Mouse (Mus musculus) cerebral cortex, adult 2 months (tissue): ENCODE results near the gene Ly6g6f.

Experiments
- WGBS: fragments of 180-500 bp; shearing (Covaris S2); methylation state at CpG from one replicate; pipeline ENCODE4 v1.1.7; 2018; 5-methylcytosine and 5-hydroxymethylcytosine counted together

Gene Ly6g6f

GRCm38 (mm10) chr17:35085208-35085865 lies at the start of gene Ly6g6f:
Gene Ly6g6f, minus strand, starts transcription at chr17:35085610.
- 81% methylated on average over 7 of the region's 7 CpGs for WGBS

GRCm38 (mm10) chr17:35134801-35135590 lies 49.6 kb upstream of the Ly6g6f start, which contains the start of gene Bag6:
Gene Bag6, plus strand, starts transcription at chr17:35135178.
- WGBS = under 1% methylated on average over 65 of the region's 66 CpGs

GRCm38 (mm10) chr17:35133517-35133916 lies 48.1 kb upstream of the Ly6g6f start:
- WGBS = 95% methylated on average over 7 of the region's 7 CpGs

GRCm38 (mm10) chr17:35132174-35132560 lies 46.8 kb upstream of the Ly6g6f start:
- 75% methylated on average over 3 of the region's 3 CpGs for WGBS

- WGBS = 79% methylated on average over 15 of the region's 15 CpGs
Measured at GRCm38 (mm10) chr17:35131500-35132173, 46.2 kb upstream of the Ly6g6f start, which contains the start of gene Apom. Gene Apom, minus strand, starts transcription at chr17:35132050.

- 75% methylated on average over 8 of the region's 8 CpGs for WGBS
Measured at GRCm38 (mm10) chr17:35131038-35131437, 45.6 kb upstream of the Ly6g6f start.

- 79% methylated on average over 11 of the region's 11 CpGs for WGBS
Measured at GRCm38 (mm10) chr17:35128996-35129395, 43.6 kb upstream of the Ly6g6f start.

GRCm38 (mm10) chr17:35127017-35127416 lies 41.6 kb upstream of the Ly6g6f start:
- 65% methylated on average over 13 of the region's 13 CpGs for WGBS

- WGBS = under 1% methylated on average over 36 of the region's 36 CpGs
Measured at GRCm38 (mm10) chr17:35126206-35126611, 40.8 kb upstream of the Ly6g6f start, which contains the start of gene D17H6S53E. Gene D17H6S53E, plus strand, starts transcription at chr17:35126373.

- 25% methylated on average over 6 of the region's 6 CpGs for WGBS
Measured at GRCm38 (mm10) chr17:35125578-35125977, 40.2 kb upstream of the Ly6g6f start.

GRCm38 (mm10) chr17:35125081-35125480 lies 39.7 kb upstream of the Ly6g6f start:
- 94% methylated on average over 1 of the region's 1 CpGs for WGBS

- WGBS = 91% methylated on average over 12 of the region's 12 CpGs
Measured at GRCm38 (mm10) chr17:35124261-35124896, 39.0 kb upstream of the Ly6g6f start.

- WGBS = 89% methylated on average over 9 of the region's 9 CpGs
Measured at GRCm38 (mm10) chr17:35123287-35123686, 37.9 kb upstream of the Ly6g6f start.

GRCm38 (mm10) chr17:35121871-35122303 lies 36.5 kb upstream of the Ly6g6f start, which contains the start of gene Csnk2b:
Gene Csnk2b, minus strand, starts transcription at chr17:35122053.
- under 1% methylated on average over 19 of the region's 19 CpGs for WGBS

GRCm38 (mm10) chr17:35121143-35121799 lies 35.9 kb upstream of the Ly6g6f start, which contains the start of gene Gpank1:
Gene Gpank1, plus strand, starts transcription at chr17:35121455.
- WGBS = under 1% methylated on average over 50 of the region's 50 CpGs

- under 1% methylated on average over 33 of the region's 33 CpGs for whole genome bisulfite sequencing
Measured at GRCm38 (mm10) chr17:35120745-35121142, 35.3 kb upstream of the Ly6g6f start.

GRCm38 (mm10) chr17:35115046-35116019 lies 29.9 kb upstream of the Ly6g6f start, which contains the start of gene Ly6g5b:
Gene Ly6g5b, minus strand, starts transcription at chr17:35115428.
- 78% methylated on average over 8 of the region's 8 CpGs for WGBS

- WGBS = 72% methylated on average over 9 of the region's 9 CpGs
Measured at GRCm38 (mm10) chr17:35111774-35112173, 26.4 kb upstream of the Ly6g6f start.

GRCm38 (mm10) chr17:35108097-35108496 lies 22.7 kb upstream of the Ly6g6f start, which contains the start of gene Ly6g5c:
Gene Ly6g5c, plus strand, starts transcription at chr17:35108279.
- WGBS = 76% methylated on average over 6 of the region's 6 CpGs

GRCm38 (mm10) chr17:35106522-35106921 lies 21.1 kb upstream of the Ly6g6f start:
- WGBS = 56% methylated on average over 3 of the region's 3 CpGs
